ENCODE assay signal across 28 mouse cellular contexts in the genomic region with DNA sequence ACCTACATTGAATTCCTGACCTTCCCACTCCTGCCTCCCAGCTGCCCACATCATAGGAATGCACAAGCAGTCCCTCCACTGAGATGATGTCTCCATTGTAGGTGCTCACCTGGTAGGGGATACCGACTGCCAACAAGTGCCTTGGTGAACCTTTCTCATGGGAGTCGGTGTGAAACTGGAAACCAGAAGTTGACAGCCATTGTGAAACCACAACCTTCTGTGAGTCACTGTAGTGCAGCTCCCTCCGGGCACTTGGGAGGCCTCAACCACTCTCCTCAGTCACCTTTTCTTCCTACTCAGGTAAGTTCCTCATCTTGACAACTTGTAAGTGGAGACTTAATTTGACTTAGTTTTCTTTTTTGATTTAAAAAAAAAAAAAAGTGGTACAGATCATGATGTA.
DNase-seq lines count a peak whose midpoint lies in the region; ATAC-seq lines count a peak whose summit lies in the region.
"Had no signal": no experiment of that assay in that cellular context is flagged by ENCODE, and none has a peak within 500 bp of the region (broad histone marks: within the 10 kb centered on the region; RNA-seq: fewer than 3 reads in every experiment).

No protein-coding gene starts in this region.

- peak; percentile 15 for DNase-seq in embryonic facial prominence, embryonic 14.5 days (ENCODE audit: low spot score)
- DNase-seq in embryonic facial prominence, embryonic 10.5 days (ENCODE audit: low spot score), result no peak
- peak; percentile 69 to 72 for DNase-seq in spleen, postnatal 36 days (ENCODE audit: low spot score in 2 of 2)
- no peak for DNase-seq in spleen, adult 12 weeks (ENCODE audit: low spot score)
- DNase-seq in monocyte, adult 2 months (ENCODE audit: low read depth in 1 of 2, low spot score in 2 of 2), result peak; percentile 7 to 10
- DNase-seq in kidney, adult 11 months, result no peak
- DNase-seq in left cerebral cortex, adult 18-20 months (ENCODE audit: low spot score in 2 of 2), result no peak
- DNase-seq in adrenal gland, postnatal 36 days, result no peak
- DNase-seq: adrenal gland, postnatal 10 days; cerebellum, adult 2 months; cerebellum, postnatal 25 days; embryo, embryonic 11 days; forebrain, postnatal 0 days; gastrocnemius, postnatal 14 days; heart, postnatal 10 days; kidney, adult 18-20 months; left cerebral cortex, postnatal 4 days; thymus, adult 2 months had no signal

- WGBS in embryonic facial prominence, embryonic 14.5 days, result 83% methylated on average over 3 of the region's 3 CpGs
- WGBS in embryonic facial prominence, embryonic 10.5 days, result 93% methylated on average over 3 of the region's 3 CpGs

- H3K9me3 ChIP-seq in embryonic facial prominence, embryonic 14.5 days (ENCODE audit: control insufficient read depth, low read length), result no peaks in the 10 kb centered on the region
- H3K9me3 ChIP-seq in embryonic facial prominence, embryonic 10.5 days, result no peaks in the 10 kb centered on the region
- H3K9me3 ChIP-seq: embryonic facial prominence, embryonic 15.5 days; heart, embryonic 12.5 days; hindbrain, embryonic 12.5 days; limb, embryonic 15.5 days; lung, embryonic 15.5 days; midbrain, embryonic 13.5 days had no signal

- H3K36me3 ChIP-seq in embryonic facial prominence, embryonic 14.5 days (ENCODE audit: control insufficient read depth, insufficient read depth, low read length), result peaks cover 73% of the 10 kb centered on the region
- H3K36me3 ChIP-seq in embryonic facial prominence, embryonic 10.5 days (replicated peaks), result peaks cover 86% of the 10 kb centered on the region

- no peaks in the 10 kb centered on the region for H3K27me3 ChIP-seq in embryonic facial prominence, embryonic 14.5 days (replicated peaks; ENCODE audit: control insufficient read depth, insufficient read depth, low read length)
- H3K27me3 ChIP-seq in embryonic facial prominence, embryonic 10.5 days (replicated peaks; ENCODE audit: low read depth, poor library complexity, severe bottlenecking), result no peaks in the 10 kb centered on the region
- H3K27me3 ChIP-seq: embryonic facial prominence, embryonic 15.5 days; heart, embryonic 12.5 days; hindbrain, embryonic 12.5 days; limb, embryonic 15.5 days; lung, embryonic 15.5 days; midbrain, embryonic 13.5 days had no signal

- no peaks in the 10 kb centered on the region for H3K4me1 ChIP-seq in embryonic facial prominence, embryonic 14.5 days (ENCODE audit: control insufficient read depth, insufficient read depth, low read length)
- H3K4me1 ChIP-seq in embryonic facial prominence, embryonic 10.5 days, result 0 out of 2 replicates have a peak, but pooled peaks cover 2% of the 10 kb centered on the region
- H3K4me1 ChIP-seq: embryonic facial prominence, embryonic 15.5 days; heart, embryonic 12.5 days; hindbrain, embryonic 12.5 days; limb, embryonic 15.5 days; lung, embryonic 15.5 days; midbrain, embryonic 13.5 days had no signal

- H3K4me3 ChIP-seq in embryonic facial prominence, embryonic 14.5 days (ENCODE audit: low read depth, low read length), result no peak overlapping the region
- no peak overlapping the region for H3K4me3 ChIP-seq in embryonic facial prominence, embryonic 10.5 days
- H3K4me3 ChIP-seq: embryonic facial prominence, embryonic 15.5 days; heart, embryonic 12.5 days; hindbrain, embryonic 12.5 days; limb, embryonic 15.5 days; lung, embryonic 15.5 days; midbrain, embryonic 13.5 days; myocyte had no signal

- no peak for ATAC-seq in embryonic facial prominence, embryonic 14.5 days (ENCODE audit: low read depth)
- ATAC-seq: forebrain, postnatal 0 days; midbrain, embryonic 13.5 days had no signal

- no peak overlapping the region for H3K27ac ChIP-seq in embryonic facial prominence, embryonic 14.5 days (replicated peaks; ENCODE audit: low read depth, low read length)
- no peak overlapping the region for H3K27ac ChIP-seq in embryonic facial prominence, embryonic 10.5 days (replicated peaks)
- H3K27ac ChIP-seq: embryonic facial prominence, embryonic 15.5 days; hindbrain, embryonic 12.5 days; kidney, postnatal 0 days; limb, embryonic 15.5 days; liver, embryonic 14.5 days; lung, embryonic 15.5 days; midbrain, embryonic 13.5 days; stomach, postnatal 0 days had no signal

- H3K9ac ChIP-seq in embryonic facial prominence, embryonic 14.5 days (ENCODE audit: low read depth, low read length), result no peak overlapping the region
- H3K9ac ChIP-seq: embryonic facial prominence, embryonic 15.5 days; forebrain, postnatal 0 days; heart, embryonic 12.5 days; hindbrain, embryonic 12.5 days; limb, embryonic 15.5 days; liver, embryonic 14.5 days; lung, embryonic 15.5 days; midbrain, embryonic 13.5 days had no signal

- H3K4me2 ChIP-seq in embryonic facial prominence, embryonic 14.5 days (ENCODE audit: low read depth, low read length), result no peak overlapping the region
- H3K4me2 ChIP-seq: embryonic facial prominence, embryonic 15.5 days; heart, embryonic 12.5 days; hindbrain, embryonic 12.5 days; limb, embryonic 15.5 days; lung, embryonic 15.5 days; midbrain, embryonic 13.5 days had no signal

Comparison
In these comparisons a context has a peak if more than half of its experiments do, and no peak if none do; other contexts are left out.
1. DNase-seq: peak in embryonic facial prominence, embryonic 14.5 days (single experiment), spleen, postnatal 36 days (2 of 2) and monocyte, adult 2 months (2 of 2); none in embryonic facial prominence, embryonic 10.5 days (single experiment), spleen, adult 12 weeks (single experiment), kidney, adult 11 months (single experiment), left cerebral cortex, adult 18-20 months (0 of 2) and adrenal gland, postnatal 36 days (0 of 2).